Mouse (Mus musculus) layer of hippocampus, adult 9-10 months (tissue): ENCODE measurements at regions not wholly inside any gene's neighbourhood (a gene's known extent, or its start where the extent isn't known, plus 50 kb on each side); places are given as distances from the start of the nearest gene placed in this dataset.

ENCODE experiments used
- DNase-seq: peaks from one replicate; pipeline ENCODE4 v3.0.0; 2022; ENCODE audit warnings: low spot score

DNA sequence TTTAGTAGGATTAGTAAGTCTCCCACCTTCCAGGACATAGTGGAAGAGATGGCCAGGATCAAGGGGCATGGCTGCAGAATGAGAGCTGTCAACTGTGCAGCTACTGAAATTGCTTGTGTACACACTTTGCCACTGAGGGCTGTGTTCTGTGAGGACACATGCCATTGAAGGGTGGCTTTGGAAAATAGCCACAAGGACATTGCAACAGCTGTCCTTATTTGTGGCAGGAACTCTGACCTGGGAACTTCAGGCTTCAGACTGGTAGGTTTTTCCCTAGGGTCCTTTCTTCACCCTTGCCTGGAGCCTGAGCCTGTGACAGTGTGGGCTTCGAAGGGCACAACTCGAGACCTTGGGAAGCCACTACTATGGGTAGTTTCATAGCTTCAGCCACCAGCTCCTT, 64.2 kb upstream of the Ywhaq start:
- DNase-seq = no peak

DNA sequence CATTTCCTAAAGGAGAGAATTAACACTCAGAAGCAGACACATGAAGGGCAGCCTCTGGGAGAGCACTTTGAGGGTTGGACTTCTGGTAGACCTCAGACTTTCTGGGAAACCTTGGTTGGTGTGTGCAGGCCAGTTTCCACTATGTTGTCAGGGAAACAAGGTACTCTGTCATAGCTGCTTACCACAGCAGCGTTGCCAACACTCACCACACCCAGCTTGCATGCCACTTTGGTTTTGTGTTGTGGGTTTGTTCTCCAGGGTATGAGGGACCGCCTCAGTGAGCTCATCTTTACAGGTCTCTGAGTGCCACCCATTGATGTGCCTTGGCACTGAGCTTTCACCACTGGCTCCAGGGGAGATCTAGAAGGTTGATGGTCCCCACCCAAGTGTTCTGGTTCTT, 62.8 kb upstream of the Ywhaq start:
- DNase-seq = no peak

GRCm38 (mm10) chr12:21479251-21479650, 61.8 kb upstream of the Ywhaq start:
- no peak for DNase-seq

GRCm38 (mm10) chr12:21476516-21476915, 59.1 kb upstream of the Ywhaq start:
- no peak for DNase-seq

GRCm38 (mm10) chr12:21472951-21473710, 55.7 kb upstream of the Ywhaq start:
- no peak for DNase-seq

DNA sequence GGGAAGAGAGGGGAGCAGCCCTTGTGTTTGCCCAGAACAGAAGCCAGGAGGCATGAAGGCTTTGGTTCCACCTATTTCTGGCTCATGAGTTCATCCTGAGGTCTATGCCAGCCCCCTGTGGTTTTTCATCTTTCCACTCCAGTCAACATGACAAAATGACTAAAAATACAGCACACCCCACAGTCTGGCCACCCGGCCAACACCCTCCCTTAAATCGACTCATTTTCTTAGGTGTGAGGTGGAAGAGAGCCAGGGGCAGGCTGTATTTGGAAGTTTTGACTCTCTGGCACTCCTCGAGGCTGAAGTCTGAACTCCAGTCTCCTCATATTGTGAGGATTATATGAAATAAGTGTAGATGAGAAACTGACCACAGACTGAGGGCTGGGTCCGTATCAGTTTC, 55.0 kb upstream of the Ywhaq start:
- no peak for DNase-seq

GRCm38 (mm10) chr12:21471986-21472385, 54.5 kb upstream of the Ywhaq start:
- DNase-seq = no peak

DNA sequence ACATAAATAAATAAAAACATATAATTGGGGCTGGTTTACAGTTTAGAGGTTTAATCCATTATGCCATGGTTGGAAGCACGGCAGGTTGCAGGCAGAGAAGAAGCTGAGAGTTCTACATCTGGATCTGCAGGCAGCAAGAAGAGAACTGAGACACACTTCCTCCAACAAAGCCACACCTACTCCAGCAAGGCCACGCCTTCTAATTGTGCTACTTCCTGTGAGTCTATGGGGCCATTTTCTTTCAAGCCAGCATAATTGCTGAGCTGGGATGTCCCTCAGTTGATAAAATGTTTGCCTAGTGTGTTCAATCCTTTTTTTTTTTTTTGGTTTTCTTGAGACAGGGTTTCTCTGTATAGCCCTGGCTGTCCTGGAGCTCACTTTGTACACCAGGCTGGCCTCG, 52.8 kb upstream of the Ywhaq start:
- no peak for DNase-seq
